Comparison of ENCODE assay signal across 8 mouse cellular contexts in the genomic region with DNA sequence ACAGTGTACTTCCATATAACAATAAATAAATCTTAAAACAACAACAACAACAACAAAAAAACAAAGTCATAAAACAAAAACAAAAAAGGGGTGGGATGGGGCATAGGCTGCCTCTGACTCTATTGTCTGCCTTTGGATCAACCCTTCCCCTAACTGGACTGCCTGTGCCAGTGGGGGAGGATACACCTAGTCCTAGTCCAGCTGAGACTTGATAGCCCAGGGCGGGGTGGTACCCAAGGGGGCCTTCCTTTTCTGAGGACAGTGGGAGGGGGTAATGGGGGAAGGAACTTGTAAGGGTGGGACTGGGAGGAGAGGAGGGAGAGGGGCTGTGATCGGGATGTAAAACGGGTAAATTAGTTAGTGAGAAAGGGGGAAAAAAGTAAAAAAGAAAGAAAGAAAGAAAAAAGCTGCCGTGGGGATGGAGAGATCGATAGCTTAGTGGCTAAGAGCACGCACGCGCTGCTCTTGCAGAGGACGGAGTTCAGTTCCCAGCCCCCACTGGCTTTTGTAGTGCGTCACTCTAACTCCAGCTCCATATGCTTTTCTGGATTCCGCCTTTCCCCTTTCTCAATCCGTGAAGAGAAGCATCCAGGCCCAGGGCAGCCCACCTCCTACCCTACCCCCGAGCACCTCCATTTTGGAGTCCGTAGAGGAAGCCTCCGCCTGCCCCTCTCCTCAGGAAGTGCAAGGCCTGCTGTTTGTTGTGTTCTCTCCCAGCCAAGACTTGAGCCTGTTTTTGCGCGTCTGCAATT.
DNase-seq lines count a peak whose midpoint lies in the region; ATAC-seq and TF ChIP-seq lines count a peak whose summit lies in the region.
"Had no signal": no experiment of that assay in that cellular context is flagged by ENCODE, and none has a peak within 500 bp of the region (broad histone marks: within the 10 kb centered on the region; RNA-seq: fewer than 3 reads in every experiment).

No protein-coding gene starts in this region.

- ATAC-seq in hindbrain, embryonic 12.5 days (ENCODE audit: low FRiP score) = peak; percentile 67
- no peak for ATAC-seq in liver, embryonic 15.5 days (ENCODE audit: insufficient read depth)
- ATAC-seq: inflammation-experienced regulatory T-cells, adult 6 months had no signal

- no peak for TF ChIP-seq CTCF in E14TG2a.4 (conservative IDR thresholded peaks at IDR 0.05; ENCODE audit: low read length)

- H3K27me3 ChIP-seq in E14TG2a.4 (ENCODE audit: insufficient read depth, low read length) = no peaks in the 10 kb centered on the region
- H3K27me3 ChIP-seq in hindbrain, embryonic 12.5 days = no peaks in the 10 kb centered on the region
- H3K27me3 ChIP-seq in liver, embryonic 15.5 days = no peaks in the 10 kb centered on the region

- WGBS in hindbrain, embryonic 12.5 days = 23% methylated on average over 17 of the region's 17 CpGs
- 39% methylated on average over 17 of the region's 17 CpGs for WGBS in liver, embryonic 15.5 days (ENCODE audit: insufficient replicate concordance)

- no peak for DNase-seq in ES-E14 (ENCODE audit: low read depth, low spot score)
- no peak for DNase-seq in adrenal gland, postnatal 4 days (ENCODE audit: low spot score in 2 of 2)
- DNase-seq in urinary bladder, adult 18-20 months (ENCODE audit: low spot score in 2 of 2) = no peak
- DNase-seq in cerebellum, postnatal 4 days (ENCODE audit: low spot score in 2 of 2) = no peak

- H3K36me3 ChIP-seq in E14TG2a.4 (ENCODE audit: insufficient read depth, low read length) (no peaks in the 10 kb centered on the region), ES-E14 (ENCODE audit: control insufficient read depth, insufficient read depth, low read length, poor library complexity, severe bottlenecking) (no peaks in the 10 kb centered on the region)
- H3K36me3 ChIP-seq in hindbrain, embryonic 12.5 days = no peaks in the 10 kb centered on the region
- no peaks in the 10 kb centered on the region for H3K36me3 ChIP-seq in liver, embryonic 15.5 days (replicated peaks)

- peak overlapping the region; percentile 40 for H3K4me2 ChIP-seq in hindbrain, embryonic 12.5 days (replicated peaks)
- peak overlapping the region; percentile 29; the same call in 1 of the 2 replicates for H3K4me2 ChIP-seq in liver, embryonic 15.5 days

- H3K9me3 ChIP-seq in E14TG2a.4 (ENCODE audit: low read length) (no peaks in the 10 kb centered on the region), ES-E14 (ENCODE audit: control insufficient read depth, insufficient read depth, low read depth, low read length) (no peaks in the 10 kb centered on the region)
- H3K9me3 ChIP-seq in hindbrain, embryonic 12.5 days (replicated peaks) = no peaks in the 10 kb centered on the region
- no peaks in the 10 kb centered on the region for H3K9me3 ChIP-seq in liver, embryonic 15.5 days (replicated peaks)

- peak overlapping the region; percentile 57 for H3K4me3 ChIP-seq in E14TG2a.4 (replicated peaks; ENCODE audit: low read length)
- peak overlapping the region; percentile 6 to 47 for H3K4me3 ChIP-seq in ES-E14 (ENCODE audit: insufficient read depth in 1 of 2, low read depth in 1 of 2, low read length in 2 of 2, poor library complexity in 1 of 2, severe bottlenecking in 1 of 2)
- H3K4me3 ChIP-seq in hindbrain, embryonic 12.5 days = no peak overlapping the region
- H3K4me3 ChIP-seq in liver, embryonic 15.5 days (replicated peaks) = no peak overlapping the region

- in situ Hi-C loops in ES-E14 (cut with MboI; ENCODE audit: low sequenced_read_pairs in 2 of 2, unreplicated experiment in 2 of 2) = no loop called here

- peaks cover 68% of the 10 kb centered on the region for H3K4me1 ChIP-seq in E14TG2a.4 (replicated peaks; ENCODE audit: low read depth, low read length)
- H3K4me1 ChIP-seq in ES-E14 (ENCODE audit: control insufficient read depth in 2 of 2, insufficient read depth in 2 of 2, low read length in 2 of 2, poor library complexity in 1 of 2) = peaks cover 7 to 16% of the 10 kb centered on the region in 2 experiments; a peak in 3 of 4 replicates
- peaks cover 9% of the 10 kb centered on the region; the same call in 1 of the 2 replicates for H3K4me1 ChIP-seq in hindbrain, embryonic 12.5 days
- peaks cover 27% of the 10 kb centered on the region for H3K4me1 ChIP-seq in liver, embryonic 15.5 days (replicated peaks)

- peak overlapping the region; percentile 30 for H3K9ac ChIP-seq in ES-E14 (ENCODE audit: insufficient read depth, low read depth, low read length, poor library complexity, severe bottlenecking)
- H3K9ac ChIP-seq in hindbrain, embryonic 12.5 days = no peak overlapping the region
- no peak overlapping the region for H3K9ac ChIP-seq in liver, embryonic 15.5 days

- peak overlapping the region; percentile 61; the same call in 1 of the 2 replicates for H3K27ac ChIP-seq in ES-E14 (ENCODE audit: insufficient read depth, low read depth, low read length, poor library complexity, severe bottlenecking)
- H3K27ac ChIP-seq in hindbrain, embryonic 12.5 days = no peak overlapping the region
- H3K27ac ChIP-seq in liver, embryonic 15.5 days (replicated peaks) = peak overlapping the region; percentile 57; the same call in 1 of the 2 replicates

TF ChIP-seq in ES-E14, 5 proteins besides CTCF, POLR2A, EP300 and RAD21:
- TF ChIP-seq ZNF384 (IDR thresholded peaks at IDR 0.05; ENCODE audit: low read depth, low read length) = no peak
- TF ChIP-seq CHD2 (IDR thresholded peaks at IDR 0.05; ENCODE audit: low read depth, low read length) = no peak
- TF ChIP-seq HCFC1 (IDR thresholded peaks at IDR 0.05; ENCODE audit: borderline replicate concordance, insufficient read depth, low read length) = no peak
- TF ChIP-seq ZC3H11A (IDR thresholded peaks at IDR 0.05; ENCODE audit: borderline replicate concordance, low read depth, low read length) = no peak
- TF ChIP-seq MAFK (IDR thresholded peaks at IDR 0.05; ENCODE audit: insufficient read depth, low read depth, low read length) = no peak

Comparison
In these comparisons a context has a peak if more than half of its experiments do, and no peak if none do; other contexts are left out.
1. H3K4me3 ChIP-seq: peak in E14TG2a.4 (single experiment) and ES-E14 (2 of 2); none in hindbrain, embryonic 12.5 days (single experiment) and liver, embryonic 15.5 days (single experiment).